ENCODE assay signal across 8 mouse cellular contexts in genomic region chr6:117879408-117880115, GRCm38 (mm10). TPM values are rescaled to one million over a fixed set of nuclear protein-coding genes. Genes with fewer than 3 reads are reported as not detected.
A peak's percentile ranks its signal among the peaks of the same experiment; 100 is the strongest.
DNase-seq lines count a peak whose midpoint lies in the region; ATAC-seq lines count a peak whose summit lies in the region.

No protein-coding gene starts in this region.

- no peaks in the 10 kb centered on the region for H3K9me3 ChIP-seq in lung, embryonic 16.5 days (ENCODE audit: control insufficient read depth, low read length)

- peak overlapping the region; percentile 80 for H3K4me2 ChIP-seq in lung, embryonic 16.5 days (ENCODE audit: low read depth, low read length)

- H3K27me3 ChIP-seq in lung, embryonic 16.5 days (ENCODE audit: control insufficient read depth, insufficient read depth, low read depth, low read length): no peaks in the 10 kb centered on the region

- peak overlapping the region; percentile 100 for H3K27ac ChIP-seq in lung, embryonic 16.5 days (ENCODE audit: low read length)

- ATAC-seq in hematopoietic stem cell, adult 5-6 weeks (replicated peaks in 1 of 2; ENCODE audit: insufficient read depth in 1 of 2, low FRiP score in 2 of 2, low TSS enrichment in 1 of 2, low read depth in 1 of 2, poor library complexity in 2 of 2, severe bottlenecking in 2 of 2): peak; percentile 82 to 87
- peak; percentile 95 for ATAC-seq in lung, embryonic 16.5 days (ENCODE audit: low read depth)

- under 1% methylated on average over 64 of the region's 67 CpGs for WGBS in lung, embryonic 16.5 days

- H3K9ac ChIP-seq in lung, embryonic 16.5 days (ENCODE audit: low read length): peak overlapping the region; percentile 88

- H3K4me1 ChIP-seq in lung, embryonic 16.5 days (replicated peaks; ENCODE audit: control insufficient read depth, insufficient read depth, low read length): peaks cover 8% of the 10 kb centered on the region

- peak overlapping the region; percentile 62 for H3K4me3 ChIP-seq in lung, embryonic 16.5 days (ENCODE audit: low read length)

- peak; percentile 94 for DNase-seq in MEL-GATA-1-ER (ENCODE audit: extremely low read depth, low read depth)
- DNase-seq in cerebellum, adult 8-10 months: peak; percentile 100
- peak; percentile 99 for DNase-seq in forelimb bud, embryonic 11.5 days (ENCODE audit: low read depth, low spot score)
- peak; percentile 97 for DNase-seq in layer of hippocampus, adult 9-10 months (ENCODE audit: low spot score)
- DNase-seq in ovary, postnatal 10 days (ENCODE audit: low spot score): peak; percentile 100
- peak; percentile 97 to 100 for DNase-seq in thymus, postnatal 10 days (ENCODE audit: low spot score in 2 of 2)

- H3K36me3 ChIP-seq in lung, embryonic 16.5 days (ENCODE audit: control insufficient read depth, insufficient read depth, low read length): no peaks in the 10 kb centered on the region

RNA-seq across cellular contexts. Expression of gene Zfp239, which starts 17.7 kb away (rescaled TPM):
- total RNA-seq in hematopoietic stem cell, adult 5-6 weeks (2017): 3.8 and 7.9 TPM in 2 replicates
- polyA plus RNA-seq in lung, embryonic 16.5 days (2015; fragmentation: Nextera tagmentation; extraction: Ambion mirVana): 5.9 and 7.5 TPM in 2 replicates

RNA-seq across cellular contexts. Expression of gene Hnrnpf, which starts 20.6 kb away (rescaled TPM):
- 1,188 and 1,536 TPM in 2 replicates for total RNA-seq in hematopoietic stem cell, adult 5-6 weeks (2017)
- polyA plus RNA-seq in lung, embryonic 16.5 days (2015; fragmentation: Nextera tagmentation; extraction: Ambion mirVana): 702 and 720 TPM in 2 replicates

RNA-seq across cellular contexts. Expression of gene Zfp637, which starts 38.6 kb away (rescaled TPM):
- total RNA-seq in hematopoietic stem cell, adult 5-6 weeks (2017): 34.3 and 37.5 TPM in 2 replicates
- polyA plus RNA-seq in lung, embryonic 16.5 days (2015; fragmentation: Nextera tagmentation; extraction: Ambion mirVana): 132 TPM in 2 replicates

RNA-seq across cellular contexts. Expression of gene Fxyd4, which starts 57.9 kb away (rescaled TPM):
- 0.15 TPM in 1 of 2 replicates, not detected in the other for total RNA-seq in hematopoietic stem cell, adult 5-6 weeks (2017)
- polyA plus RNA-seq in lung, embryonic 16.5 days (2015; fragmentation: Nextera tagmentation; extraction: Ambion mirVana): 6.1 and 6.6 TPM in 2 replicates

Comparison
In these comparisons a context has a peak if more than half of its experiments do, and no peak if none do; other contexts are left out.
1. Peak in every context shown above with its lines: DNase-seq, ATAC-seq, H3K4me3 ChIP-seq and H3K27ac ChIP-seq.